Mouse (Mus musculus): ENCODE measurements around the gene Add2. TPM values are rescaled to one million over a fixed set of nuclear protein-coding genes. Genes with fewer than 3 reads are reported as not detected.

The Add2 gene
- polyA plus RNA-seq, 1 experiment from 2014 or later = 6.7 TPM

DNA sequence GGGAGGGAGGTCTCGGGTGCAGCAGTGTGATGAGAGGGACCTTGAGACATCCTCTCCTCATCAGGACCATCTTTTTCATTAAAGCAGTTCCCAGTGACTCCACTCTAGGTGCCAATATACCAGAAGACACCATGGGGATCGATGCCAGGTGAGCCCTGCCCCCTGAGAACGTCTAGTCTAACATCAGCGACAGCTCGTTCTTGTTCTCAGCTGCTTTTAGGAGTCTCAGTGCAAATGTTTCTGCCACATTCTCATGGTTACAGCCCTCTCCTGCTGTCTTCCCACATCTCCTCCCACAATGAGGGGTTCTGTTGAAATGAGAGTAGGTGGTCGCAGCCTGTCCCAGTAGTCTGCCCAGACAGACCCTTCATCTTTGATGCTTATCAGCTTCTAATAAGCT, 38.2 kb downstream of the Add2 start:
- 61% methylated on average over 6 of the region's 6 CpGs for WGBS
- DNase-seq (ENCODE audit: low spot score) (no peak), ATAC-seq (ENCODE audit: low read depth) (no peak)
- Histone ChIP-seq H3K4me1 (ENCODE audit: control insufficient read depth, insufficient read depth, low read length) (peaks cover 12% of the 10 kb centered on the region; the same call in 1 of the 2 replicates), H3K27ac (replicated peaks; ENCODE audit: low read depth, low read length) (no peak overlapping the region), H3K9ac (ENCODE audit: low read depth, low read length) (no peak overlapping the region), H3K4me3 (ENCODE audit: low read depth, low read length) (no peak overlapping the region), H3K9me3 (ENCODE audit: control insufficient read depth, low read length) (no peaks in the 10 kb centered on the region), H3K27me3 (replicated peaks; ENCODE audit: control insufficient read depth, insufficient read depth, low read length) (no peaks in the 10 kb centered on the region), H3K36me3 (ENCODE audit: control insufficient read depth, insufficient read depth, low read length) (no peaks in the 10 kb centered on the region), H3K4me2 (ENCODE audit: low read depth, low read length) (no peak overlapping the region)

- no peak overlapping the region for H3K4me3 ChIP-seq (ENCODE audit: low read depth, low read length)
- no peak overlapping the region for H3K9ac ChIP-seq (ENCODE audit: low read depth, low read length)
- peaks cover 12% of the 10 kb centered on the region; the same call in 1 of the 2 replicates for H3K4me1 ChIP-seq (ENCODE audit: control insufficient read depth, insufficient read depth, low read length)
- no peak overlapping the region for H3K27ac ChIP-seq (replicated peaks; ENCODE audit: low read depth, low read length)
- DNase-seq (ENCODE audit: low spot score) = no peak
- ATAC-seq (ENCODE audit: low read depth) = no peak
- no peaks in the 10 kb centered on the region for H3K27me3 ChIP-seq (replicated peaks; ENCODE audit: control insufficient read depth, insufficient read depth, low read length)
- no peak overlapping the region for H3K4me2 ChIP-seq (ENCODE audit: low read depth, low read length)
- H3K9me3 ChIP-seq (ENCODE audit: control insufficient read depth, low read length) = no peaks in the 10 kb centered on the region
- WGBS = 46% methylated on average over 5 of the region's 5 CpGs
- H3K36me3 ChIP-seq (ENCODE audit: control insufficient read depth, insufficient read depth, low read length) = no peaks in the 10 kb centered on the region
Measured at GRCm38 (mm10) chr6:86067145-86067544, 38.7 kb downstream of the Add2 start.

DNA sequence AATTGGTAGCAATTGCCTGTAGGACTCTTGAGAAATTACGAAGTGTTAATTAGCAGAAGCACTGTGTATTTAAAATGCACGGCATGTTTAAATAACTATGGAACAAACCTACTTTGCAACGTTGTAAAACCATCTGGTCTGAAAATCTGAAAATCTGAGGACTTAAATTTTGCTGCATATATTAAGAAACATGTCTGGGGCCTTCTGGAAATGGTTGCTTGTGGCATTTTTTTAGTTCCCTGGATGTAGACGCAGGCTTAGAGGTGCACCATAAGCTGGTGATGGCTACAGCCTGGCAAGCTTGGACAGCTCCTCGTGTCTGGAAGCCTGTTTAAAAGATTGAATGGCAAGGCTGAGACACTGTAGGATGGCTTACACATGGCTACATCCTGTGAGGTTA, 40.5 kb downstream of the Add2 start:
- 68% methylated on average over 5 of the region's 5 CpGs for whole genome bisulfite sequencing
- Histone ChIP-seq H3K4me1 (ENCODE audit: control insufficient read depth, insufficient read depth, low read length) (peaks cover 8% of the 10 kb centered on the region; the same call in 1 of the 2 replicates), H3K27me3 (replicated peaks; ENCODE audit: control insufficient read depth, insufficient read depth, low read length) (no peaks in the 10 kb centered on the region), H3K27ac (replicated peaks; ENCODE audit: low read depth, low read length) (no peak overlapping the region), H3K4me3 (ENCODE audit: low read depth, low read length) (no peak overlapping the region), H3K36me3 (ENCODE audit: control insufficient read depth, insufficient read depth, low read length) (no peaks in the 10 kb centered on the region), H3K4me2 (ENCODE audit: low read depth, low read length) (no peak overlapping the region), H3K9ac (ENCODE audit: low read depth, low read length) (no peak overlapping the region), H3K9me3 (ENCODE audit: control insufficient read depth, low read length) (no peaks in the 10 kb centered on the region)
- no peak for ATAC-seq (ENCODE audit: low read depth)
- DNase-seq (ENCODE audit: low spot score) = no peak

DNA sequence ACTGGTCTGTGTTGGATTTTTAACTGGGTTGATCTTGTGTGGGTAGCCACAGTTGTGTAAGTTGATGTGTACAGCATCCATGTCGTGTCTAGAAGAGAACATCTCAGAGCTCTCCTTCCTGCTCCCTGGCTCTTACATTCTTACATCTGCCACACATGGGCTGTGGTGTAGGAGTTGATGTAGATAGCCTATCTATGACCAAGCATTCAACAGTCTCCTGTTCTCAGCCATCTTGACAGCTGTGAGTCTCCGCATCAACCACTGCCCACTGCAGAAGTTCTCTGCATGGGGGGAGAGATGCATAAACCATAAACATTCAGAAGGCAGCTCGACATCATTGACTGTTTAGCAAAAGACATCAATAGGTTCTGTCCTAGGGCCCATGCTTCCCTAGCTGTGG, 41.4 kb downstream of the Add2 start:
- Histone ChIP-seq H3K4me3 (ENCODE audit: low read depth, low read length) (no peak overlapping the region), H3K4me2 (ENCODE audit: low read depth, low read length) (no peak overlapping the region), H3K9ac (ENCODE audit: low read depth, low read length) (no peak overlapping the region), H3K9me3 (ENCODE audit: control insufficient read depth, low read length) (no peaks in the 10 kb centered on the region), H3K27ac (replicated peaks; ENCODE audit: low read depth, low read length) (no peak overlapping the region), H3K4me1 (ENCODE audit: control insufficient read depth, insufficient read depth, low read length) (0 out of 2 replicates have a peak, but pooled peaks cover under 1% of the 10 kb centered on the region), H3K36me3 (ENCODE audit: control insufficient read depth, insufficient read depth, low read length) (no peaks in the 10 kb centered on the region), H3K27me3 (replicated peaks; ENCODE audit: control insufficient read depth, insufficient read depth, low read length) (no peaks in the 10 kb centered on the region)
- DNase-seq (ENCODE audit: low spot score) (no peak), ATAC-seq (ENCODE audit: low read depth) (no peak)
- WGBS = 86% methylated on average over 3 of the region's 3 CpGs

DNA sequence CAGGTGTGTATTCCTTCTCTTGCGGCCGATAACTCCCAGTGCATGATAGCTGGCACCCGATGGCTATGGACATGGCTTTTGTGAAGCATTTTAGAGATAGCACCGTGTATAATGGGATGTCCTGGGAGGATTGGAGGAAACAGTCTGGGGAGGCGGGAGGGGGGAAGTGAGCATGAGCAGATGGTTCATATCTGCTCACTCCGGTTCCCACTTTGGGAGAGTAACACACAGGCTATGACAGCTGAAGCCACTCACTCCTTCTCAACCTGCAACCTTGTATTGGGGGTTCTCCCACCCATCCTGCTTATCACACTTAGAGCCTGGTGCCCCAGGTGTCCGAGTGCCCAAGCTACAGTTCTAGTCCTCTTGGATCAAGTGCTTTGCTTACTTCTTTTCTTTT, 41.8 kb downstream of the Add2 start:
- Histone ChIP-seq H3K9me3 (ENCODE audit: control insufficient read depth, low read length) (no peaks in the 10 kb centered on the region), H3K4me1 (ENCODE audit: control insufficient read depth, insufficient read depth, low read length) (no peaks in the 10 kb centered on the region), H3K27ac (replicated peaks; ENCODE audit: low read depth, low read length) (no peak overlapping the region), H3K27me3 (replicated peaks; ENCODE audit: control insufficient read depth, insufficient read depth, low read length) (no peaks in the 10 kb centered on the region), H3K36me3 (ENCODE audit: control insufficient read depth, insufficient read depth, low read length) (no peaks in the 10 kb centered on the region), H3K4me3 (ENCODE audit: low read depth, low read length) (no peak overlapping the region), H3K9ac (ENCODE audit: low read depth, low read length) (no peak overlapping the region), H3K4me2 (ENCODE audit: low read depth, low read length) (no peak overlapping the region)
- ATAC-seq (ENCODE audit: low read depth) (no peak), DNase-seq (ENCODE audit: low spot score) (no peak)
- 81% methylated on average over 7 of the region's 7 CpGs for WGBS

DNA sequence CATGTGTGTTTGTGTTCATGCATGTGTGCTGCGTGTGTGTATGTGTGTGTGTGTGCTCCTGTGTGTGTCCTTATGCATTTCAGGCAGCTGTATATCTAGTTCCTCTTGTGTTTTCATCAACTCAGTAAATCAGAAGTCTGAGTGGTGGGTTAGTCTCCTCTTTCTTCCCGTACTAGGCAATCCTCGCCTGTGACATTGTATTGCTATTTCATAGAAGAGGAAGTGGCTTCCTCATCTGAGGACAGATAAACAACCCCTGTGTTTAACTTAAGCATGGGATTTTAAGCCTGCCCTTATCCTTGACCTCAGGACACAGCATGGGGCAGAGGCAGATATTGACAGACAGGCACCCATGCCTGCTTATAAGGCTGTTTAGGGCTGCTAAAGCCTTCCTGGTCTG, 45.4 kb downstream of the Add2 start:
- H3K4me2 ChIP-seq (ENCODE audit: low read depth, low read length) = no peak overlapping the region
- no peaks in the 10 kb centered on the region for H3K9me3 ChIP-seq (ENCODE audit: control insufficient read depth, low read length)
- no peak overlapping the region for H3K9ac ChIP-seq (ENCODE audit: low read depth, low read length)
- ATAC-seq (ENCODE audit: low read depth) = no peak
- H3K36me3 ChIP-seq (ENCODE audit: control insufficient read depth, insufficient read depth, low read length) = no peaks in the 10 kb centered on the region
- 85% methylated on average over 3 of the region's 3 CpGs for WGBS
- no peak overlapping the region for H3K27ac ChIP-seq (replicated peaks; ENCODE audit: low read depth, low read length)
- no peak for DNase-seq (ENCODE audit: low spot score)
- H3K27me3 ChIP-seq (replicated peaks; ENCODE audit: control insufficient read depth, insufficient read depth, low read length) = no peaks in the 10 kb centered on the region
- H3K4me3 ChIP-seq (ENCODE audit: low read depth, low read length) = no peak overlapping the region
- no peaks in the 10 kb centered on the region for H3K4me1 ChIP-seq (ENCODE audit: control insufficient read depth, insufficient read depth, low read length)

- Histone ChIP-seq H3K4me3 (ENCODE audit: low read depth, low read length) (no peak overlapping the region), H3K36me3 (ENCODE audit: control insufficient read depth, insufficient read depth, low read length) (no peaks in the 10 kb centered on the region), H3K27ac (replicated peaks; ENCODE audit: low read depth, low read length) (no peak overlapping the region), H3K4me1 (ENCODE audit: control insufficient read depth, insufficient read depth, low read length) (no peaks in the 10 kb centered on the region), H3K9me3 (ENCODE audit: control insufficient read depth, low read length) (no peaks in the 10 kb centered on the region), H3K4me2 (ENCODE audit: low read depth, low read length) (no peak overlapping the region), H3K27me3 (replicated peaks; ENCODE audit: control insufficient read depth, insufficient read depth, low read length) (no peaks in the 10 kb centered on the region), H3K9ac (ENCODE audit: low read depth, low read length) (no peak overlapping the region)
- ATAC-seq (ENCODE audit: low read depth) (no peak), DNase-seq (ENCODE audit: low spot score) (no peak)
- 81% methylated on average over 8 of the region's 8 CpGs for WGBS
Measured at GRCm38 (mm10) chr6:86074538-86075204, 46.2 kb downstream of the Add2 start.

GRCm38 (mm10) chr6:86076525-86076924, 48.0 kb downstream of the Add2 start:
- H3K27me3 ChIP-seq (replicated peaks; ENCODE audit: control insufficient read depth, insufficient read depth, low read length) = no peaks in the 10 kb centered on the region
- H3K4me3 ChIP-seq (ENCODE audit: low read depth, low read length) = no peak overlapping the region
- DNase-seq (ENCODE audit: low spot score) (no peak), ATAC-seq (ENCODE audit: low read depth) (no peak)
- H3K36me3 ChIP-seq (ENCODE audit: control insufficient read depth, insufficient read depth, low read length) = no peaks in the 10 kb centered on the region
- no peaks in the 10 kb centered on the region for H3K9me3 ChIP-seq (ENCODE audit: control insufficient read depth, low read length)
- 81% methylated on average over 2 of the region's 2 CpGs for WGBS
- H3K4me2 ChIP-seq (ENCODE audit: low read depth, low read length) = no peak overlapping the region
- no peak overlapping the region for H3K9ac ChIP-seq (ENCODE audit: low read depth, low read length)
- no peak overlapping the region for H3K27ac ChIP-seq (replicated peaks; ENCODE audit: low read depth, low read length)
- H3K4me1 ChIP-seq (ENCODE audit: control insufficient read depth, insufficient read depth, low read length) = no peaks in the 10 kb centered on the region

DNA sequence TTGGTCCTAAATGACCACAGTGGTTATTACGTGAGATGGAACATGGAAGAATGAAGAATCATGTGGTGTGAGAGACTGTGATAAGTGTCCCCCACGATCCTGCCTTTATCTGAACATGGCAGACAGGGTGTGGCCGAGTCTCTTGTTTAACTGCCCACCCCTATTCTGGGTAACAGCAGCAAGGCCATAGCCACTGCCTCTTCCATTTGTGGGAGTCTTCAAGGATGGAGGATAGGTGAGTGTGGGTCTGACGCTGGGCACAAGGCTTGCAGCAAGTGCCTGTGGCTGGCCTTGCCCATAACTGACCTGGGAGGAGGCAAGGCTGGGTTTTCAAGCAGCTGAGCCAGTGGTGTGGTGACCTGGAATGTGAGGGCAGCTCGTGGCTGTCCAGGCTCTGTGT, 49.4 kb downstream of the Add2 start:
- no peak for DNase-seq (ENCODE audit: low spot score)
- 78% methylated on average over 4 of the region's 5 CpGs for WGBS
- Histone ChIP-seq H3K36me3 (ENCODE audit: control insufficient read depth, insufficient read depth, low read length) (no peaks in the 10 kb centered on the region), H3K4me3 (ENCODE audit: low read depth, low read length) (no peak overlapping the region), H3K9me3 (ENCODE audit: control insufficient read depth, low read length) (no peaks in the 10 kb centered on the region), H3K4me2 (ENCODE audit: low read depth, low read length) (no peak overlapping the region), H3K27me3 (replicated peaks; ENCODE audit: control insufficient read depth, insufficient read depth, low read length) (no peaks in the 10 kb centered on the region), H3K4me1 (ENCODE audit: control insufficient read depth, insufficient read depth, low read length) (no peaks in the 10 kb centered on the region), H3K9ac (ENCODE audit: low read depth, low read length) (no peak overlapping the region), H3K27ac (replicated peaks; ENCODE audit: low read depth, low read length) (no peak overlapping the region)
- ATAC-seq (ENCODE audit: low read depth) = no peak

Data from embryonic facial prominence, embryonic 14.5 days (tissue).